ENCODE assay signal across 15 mouse cellular contexts in the genomic region with DNA sequence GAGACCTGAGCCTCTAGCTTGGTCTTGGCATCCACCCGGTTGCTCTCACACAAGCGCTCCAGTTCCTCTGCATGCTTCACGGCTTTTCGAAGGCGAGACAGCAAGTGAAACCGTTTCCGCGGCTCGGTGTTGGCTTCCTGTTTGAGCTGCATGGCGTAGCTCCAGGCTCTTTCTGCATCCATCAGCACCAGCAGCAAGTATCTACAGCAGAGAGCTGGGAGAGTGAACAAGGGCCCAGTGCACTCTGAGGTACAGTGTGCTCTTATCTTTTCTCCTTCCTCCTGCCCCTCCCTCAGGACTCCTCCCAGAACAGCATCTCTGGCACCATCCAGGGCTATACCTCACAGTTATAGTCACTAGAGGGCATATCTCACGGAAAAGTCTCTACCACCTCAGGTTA. TPM values are rescaled to one million over a fixed set of nuclear protein-coding genes. Genes with fewer than 3 reads are reported as not detected.
A peak's percentile ranks its signal among the peaks of the same experiment; 100 is the strongest.
DNase-seq lines count a peak whose midpoint lies in the region; ATAC-seq and TF ChIP-seq lines count a peak whose summit lies in the region.
"Had no signal": no experiment of that assay in that cellular context is flagged by ENCODE, and none has a peak within 500 bp of the region (broad histone marks: within the 10 kb centered on the region; RNA-seq: fewer than 3 reads in every experiment).

No protein-coding gene starts in this region.

- H3K27me3 ChIP-seq in liver, embryonic 14.5 days (ENCODE audit: control insufficient read depth, insufficient read depth, low read length): no peaks in the 10 kb centered on the region
- H3K27me3 ChIP-seq in splenic B cell, adult 2 months (ENCODE audit: control insufficient read depth, insufficient read depth, low read length, poor library complexity, severe bottlenecking): no peaks in the 10 kb centered on the region
- H3K27me3 ChIP-seq: hindbrain, embryonic 12.5 days had no signal

- H3K4me2 ChIP-seq in liver, embryonic 14.5 days (ENCODE audit: low read depth): no peak overlapping the region
- H3K4me2 ChIP-seq: hindbrain, embryonic 12.5 days had no signal

- H3K4me1 ChIP-seq in liver, embryonic 14.5 days (replicated peaks; ENCODE audit: control insufficient read depth in 2 of 2, insufficient read depth in 2 of 2, low read length in 1 of 2): peaks cover 0 to 7% of the 10 kb centered on the region in 2 experiments; a peak in 2 of 4 replicates
- H3K4me1 ChIP-seq: hindbrain, embryonic 12.5 days had no signal

- ATAC-seq in liver, embryonic 14.5 days (ENCODE audit: insufficient read depth): peak; percentile 81

- peak; percentile 29 for TF ChIP-seq CTCF in liver, embryonic 14.5 days (IDR thresholded peaks at IDR 0.05; ENCODE audit: low read depth)

- no peak overlapping the region for H3K9ac ChIP-seq in liver, embryonic 14.5 days (replicated peaks)
- H3K9ac ChIP-seq: hindbrain, embryonic 12.5 days had no signal

- no peaks in the 10 kb centered on the region for H3K9me3 ChIP-seq in liver, embryonic 14.5 days (ENCODE audit: control insufficient read depth, low read length)
- H3K9me3 ChIP-seq: G1E; hindbrain, embryonic 12.5 days had no signal

- H3K36me3 ChIP-seq in liver, embryonic 14.5 days (replicated peaks; ENCODE audit: control insufficient read depth, insufficient read depth, low read depth): peaks cover 78% of the 10 kb centered on the region
- H3K36me3 ChIP-seq in splenic B cell, adult 2 months (ENCODE audit: control insufficient read depth, insufficient read depth, low read length, poor library complexity, severe bottlenecking): peaks cover 25% of the 10 kb centered on the region

- 66% methylated on average over 11 of the region's 11 CpGs for WGBS in liver, embryonic 14.5 days (ENCODE audit: insufficient replicate concordance)

- TF ChIP-seq EP300 in liver, embryonic 14.5 days (IDR thresholded peaks at IDR 0.05; ENCODE audit: low read depth): no peak

- no peak overlapping the region for H3K27ac ChIP-seq in liver, embryonic 14.5 days
- H3K27ac ChIP-seq: hindbrain, embryonic 12.5 days; kidney, postnatal 0 days had no signal

- H3K4me3 ChIP-seq in liver, embryonic 14.5 days (ENCODE audit: insufficient read depth in 1 of 2, low read depth in 2 of 2, low read length in 2 of 2): no peak overlapping the region
- H3K4me3 ChIP-seq: hindbrain, embryonic 12.5 days had no signal

- peak; percentile 22 to 24 for DNase-seq in spleen, postnatal 36 days (ENCODE audit: low spot score in 2 of 2)
- DNase-seq in spleen, adult 12 weeks (ENCODE audit: low spot score): no peak
- peak; percentile 37 for DNase-seq in c-Kit-positive CD71-positive TER-119-positive erythroid progenitor cells, embryonic 14.5 days (ENCODE audit: low spot score)
- DNase-seq in liver, embryonic 14.5 days (ENCODE audit: low read depth in 3 of 3, low spot score in 3 of 3): peak; percentile 19 to 26 (median 23)
- peak; percentile 46 for DNase-seq in splenic B cell, adult 2 months (ENCODE audit: low read depth, low spot score)
- DNase-seq in kidney, postnatal 36 days: no peak
- no peak for DNase-seq in urinary bladder, adult 2 months (ENCODE audit: low spot score)
- no peak for DNase-seq in left cerebral cortex, postnatal 4 days
- DNase-seq: adrenal gland, postnatal 10 days; cerebellum, adult 9-11 months; lung, postnatal 14 days had no signal

- intact Hi-C loops in left cerebral cortex, postnatal 4 days (cut with DNase I): no loop called here

RNA-seq across cellular contexts. Expression of a gene that starts 8.7 kb away (rescaled TPM):
- polyA plus RNA-seq in liver, embryonic 14.5 days (2012; rRNA removed): 31.9 and 37.6 TPM in 2 replicates
- polyA plus RNA-seq in liver, embryonic 14.5 days (2014; fragmentation: Nextera tagmentation; extraction: Ambion mirVana): 28.8 and 33.8 TPM in 2 replicates
- 75.0 and 78.3 TPM in 2 replicates for polyA plus RNA-seq in urinary bladder, adult 2 months (2012; rRNA removed)
- total RNA-seq in left cerebral cortex, postnatal 4 days (2021): 10 to 100 TPM; 53.2 to 57.1 TPM

RNA-seq across cellular contexts. Expression of a gene that starts 15.4 kb away (rescaled TPM):
- 0.02 TPM in 1 of 2 replicates, not detected in the other for polyA plus RNA-seq in liver, embryonic 14.5 days (2012; rRNA removed)
- polyA plus RNA-seq in liver, embryonic 14.5 days (2014; fragmentation: Nextera tagmentation; extraction: Ambion mirVana): not detected in 2 replicates
- 9.5 and 12.9 TPM in 2 replicates for polyA plus RNA-seq in urinary bladder, adult 2 months (2012; rRNA removed)
- under 1 TPM; 0.18 to 0.20 TPM for total RNA-seq in left cerebral cortex, postnatal 4 days (2021)
- total RNA-seq: left cerebral cortex, postnatal 36 days had no signal
- polyA plus RNA-seq: G1E had no signal

RNA-seq across cellular contexts. Expression of a gene that starts 27.5 kb away (rescaled TPM):
- polyA plus RNA-seq in liver, embryonic 14.5 days (2012; rRNA removed): 0.03 and 0.09 TPM in 2 replicates
- 0.04 and 0.13 TPM in 2 replicates for polyA plus RNA-seq in liver, embryonic 14.5 days (2014; fragmentation: Nextera tagmentation; extraction: Ambion mirVana)
- 16.9 and 24.7 TPM in 2 replicates for polyA plus RNA-seq in urinary bladder, adult 2 months (2012; rRNA removed)
- under 1 TPM; 0.66 to 0.85 TPM for total RNA-seq in left cerebral cortex, postnatal 4 days (2021)

RNA-seq across cellular contexts. Expression of a gene that starts 41.7 kb away (rescaled TPM):
- 7.1 and 8.8 TPM in 2 replicates for polyA plus RNA-seq in liver, embryonic 14.5 days (2012; rRNA removed)
- 14.9 and 16.7 TPM in 2 replicates for polyA plus RNA-seq in liver, embryonic 14.5 days (2014; fragmentation: Nextera tagmentation; extraction: Ambion mirVana)
- polyA plus RNA-seq in urinary bladder, adult 2 months (2012; rRNA removed): 40.4 and 51.0 TPM in 2 replicates
- 100 to 1,000 TPM; 112 to 117 TPM for total RNA-seq in left cerebral cortex, postnatal 4 days (2021)

Comparison
In these comparisons a context has a peak if more than half of its experiments do, and no peak if none do; other contexts are left out.
1. DNase-seq: peak in spleen, postnatal 36 days (2 of 2), c-Kit-positive CD71-positive TER-119-positive erythroid progenitor cells, embryonic 14.5 days (single experiment), liver, embryonic 14.5 days (3 of 3) and splenic B cell, adult 2 months (single experiment); none in spleen, adult 12 weeks (single experiment), kidney, postnatal 36 days (0 of 2), urinary bladder, adult 2 months (single experiment) and left cerebral cortex, postnatal 4 days (single experiment).
2. RNA of a gene that starts 15.4 kb away (polyA plus RNA-seq): 9.5 to 12.9 TPM in urinary bladder, adult 2 months; 0.02 TPM in liver, embryonic 14.5 days; every median in the first group is over 10 times any median in the second.
3. RNA of a gene that starts 27.5 kb away (polyA plus RNA-seq): 16.9 to 24.7 TPM in urinary bladder, adult 2 months; 0.03 to 0.13 TPM in liver, embryonic 14.5 days; every median in the first group is over 10 times any median in the second.